Mouse (Mus musculus) adrenal gland, adult (tissue): ENCODE results near the gene Cfap44.

Source experiments
- DNase-seq, 2 experiments: peaks; one replicate each; pipeline ENCODE4 v3.0.0; 2022 to 2023; ENCODE audit warnings: low spot score in 1 of 2; ENCODE audit not compliant: inconsistent age in 2 of 2

Gene Cfap44

GRCm38 (mm10) chr16:44394577-44395243 is at the start of gene Cfap44:
Cfap44 (plus strand) TSS chr16:44394796.
- peak; percentile 73 to 92 for DNase-seq

GRCm38 (mm10) chr16:44347071-44347901 is 47.3 kb upstream of the Cfap44 start, which contains the start of gene Spice1:
Spice1 (plus strand) TSS chr16:44347121.
- DNase-seq: peak; percentile 95 to 98

GRCm38 (mm10) chr16:44349801-44350397 is 44.7 kb upstream of the Cfap44 start:
- no peak for DNase-seq

GRCm38 (mm10) chr16:44356291-44356690 is 38.3 kb upstream of the Cfap44 start:
- DNase-seq: no peak

GRCm38 (mm10) chr16:44357571-44358268 is 36.9 kb upstream of the Cfap44 start:
- DNase-seq: peak; percentile 26 to 50

DNA sequence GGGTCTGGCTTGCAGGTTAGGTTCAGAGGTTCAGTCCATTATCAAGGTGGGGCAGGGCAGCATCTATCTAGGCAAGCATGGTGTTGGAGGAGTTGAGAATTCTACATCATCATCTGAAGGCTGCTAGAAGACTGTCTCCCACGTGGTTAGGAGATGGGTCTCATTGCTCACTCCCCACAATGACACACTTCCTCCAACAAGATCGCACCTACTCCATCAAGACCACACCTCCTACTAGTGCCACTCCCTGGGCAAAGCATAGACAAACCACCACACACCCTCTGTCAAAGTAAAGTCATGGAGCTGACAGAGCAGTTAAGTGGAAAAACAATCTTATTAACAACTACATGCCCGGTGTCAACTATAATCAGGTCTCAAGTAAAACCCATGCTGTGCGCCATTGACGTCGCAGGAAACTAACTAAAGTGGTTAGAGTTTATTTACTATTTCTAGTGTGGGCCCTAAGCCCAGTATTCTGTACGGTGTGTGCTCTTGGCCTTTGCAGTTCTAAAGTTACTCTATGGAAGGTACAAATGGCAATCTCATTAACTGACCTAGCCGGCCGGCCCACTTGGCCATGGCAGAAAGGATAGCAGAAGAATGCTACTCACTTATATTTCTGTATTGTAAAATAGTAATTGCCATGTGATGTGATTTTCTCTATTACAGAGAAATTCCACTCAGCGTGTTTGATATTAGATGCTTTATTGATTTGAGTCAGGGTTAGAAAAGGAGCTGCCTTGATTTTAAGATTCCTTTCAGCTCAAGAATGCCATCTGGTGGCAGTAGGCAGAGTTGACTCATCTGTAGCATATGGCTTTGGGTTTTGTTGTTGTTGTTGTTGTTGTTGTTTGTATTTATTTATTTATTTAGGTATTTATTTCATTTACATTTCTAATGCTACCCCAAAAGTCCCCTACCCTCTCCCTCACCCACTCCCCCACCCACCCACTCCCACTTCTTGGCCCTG is 32.4 kb upstream of the Cfap44 start:
- DNase-seq: peak in 1 of 2 experiments; percentile 74

- no peak for DNase-seq
These were observed 29.1 kb upstream of the Cfap44 start for GRCm38 (mm10) chr16:44365522-44365921.

DNA sequence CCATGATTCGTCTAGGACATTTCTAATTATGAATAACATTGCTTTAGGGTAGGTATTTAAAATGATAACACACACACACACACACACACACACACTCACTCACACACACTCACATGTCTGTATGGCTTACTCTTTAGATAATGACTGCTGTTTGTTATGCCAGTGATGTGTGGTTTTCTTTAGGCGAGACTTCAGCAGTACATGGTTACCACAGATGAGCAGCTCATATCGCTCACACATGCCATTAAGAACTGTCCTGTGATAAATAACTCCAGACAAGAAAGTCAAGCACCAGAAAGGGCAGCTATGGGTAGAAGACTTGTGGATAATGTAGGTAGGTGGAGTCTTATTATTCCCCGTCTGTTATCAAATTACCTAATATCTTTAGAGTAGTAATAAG is 19.1 kb upstream of the Cfap44 start:
- no peak for DNase-seq

DNA sequence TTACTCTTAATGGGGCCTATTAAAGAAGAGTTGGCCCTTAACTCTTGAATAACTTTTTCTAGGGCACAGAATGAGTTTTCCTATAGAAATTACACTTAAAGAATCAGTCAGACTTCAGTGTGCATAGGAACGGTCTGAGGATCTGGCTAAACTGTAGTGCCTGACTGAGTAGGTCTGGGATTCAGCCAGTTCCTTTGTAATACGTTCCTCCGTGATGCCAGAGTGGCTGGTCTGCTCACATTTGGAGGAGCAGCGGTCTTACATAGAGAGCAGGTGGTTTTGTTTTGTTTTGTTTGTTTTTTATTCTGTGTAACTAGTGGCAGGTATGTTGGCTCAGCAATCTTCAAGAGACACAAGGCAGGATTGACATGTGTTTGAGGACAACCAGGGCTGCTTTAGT is 14.6 kb upstream of the Cfap44 start:
- no peak for DNase-seq

GRCm38 (mm10) chr16:44381578-44381977 is 13.0 kb upstream of the Cfap44 start:
- no peak for DNase-seq

- DNase-seq: no peak
These were observed 11.0 kb upstream of the Cfap44 start for GRCm38 (mm10) chr16:44383549-44383948.

- DNase-seq: no peak
These were observed 10.3 kb upstream of the Cfap44 start for GRCm38 (mm10) chr16:44384251-44384650.

DNA sequence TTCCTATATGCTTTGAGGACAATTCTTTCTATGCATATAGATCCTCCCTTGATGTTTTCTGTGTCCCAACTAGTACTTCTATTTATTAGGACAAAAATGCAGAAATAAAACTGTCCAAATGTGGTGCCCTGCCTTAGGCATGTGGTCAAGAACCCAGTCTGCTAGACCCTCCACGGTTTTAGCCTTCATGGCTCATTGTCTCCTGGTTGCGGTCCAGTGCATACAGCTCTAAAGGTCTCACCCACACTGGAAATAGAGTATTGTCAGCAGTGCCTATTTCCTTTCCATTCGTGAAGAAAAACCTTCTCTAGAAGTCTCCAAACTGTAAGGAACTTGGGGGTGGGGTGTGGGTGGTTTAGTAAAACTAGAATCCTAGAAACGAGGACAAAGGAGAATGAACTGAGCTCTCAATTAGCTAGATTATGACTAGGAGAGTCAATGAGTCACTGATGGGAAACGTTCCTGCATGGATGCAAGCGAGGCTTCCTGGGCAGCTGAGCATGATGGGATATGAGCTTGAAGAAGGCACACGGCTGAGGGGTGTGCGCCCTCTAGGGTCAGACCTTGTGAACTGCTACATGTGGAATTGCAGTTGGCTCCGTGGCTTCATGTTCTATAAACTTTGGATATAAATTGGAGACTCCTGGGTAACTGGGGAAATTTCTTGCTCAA is 2.6 kb upstream of the Cfap44 start:
- peak; percentile 65 to 88 for DNase-seq

- DNase-seq: no peak
These were observed 10.3 kb downstream of the Cfap44 start for GRCm38 (mm10) chr16:44404933-44405332.

DNA sequence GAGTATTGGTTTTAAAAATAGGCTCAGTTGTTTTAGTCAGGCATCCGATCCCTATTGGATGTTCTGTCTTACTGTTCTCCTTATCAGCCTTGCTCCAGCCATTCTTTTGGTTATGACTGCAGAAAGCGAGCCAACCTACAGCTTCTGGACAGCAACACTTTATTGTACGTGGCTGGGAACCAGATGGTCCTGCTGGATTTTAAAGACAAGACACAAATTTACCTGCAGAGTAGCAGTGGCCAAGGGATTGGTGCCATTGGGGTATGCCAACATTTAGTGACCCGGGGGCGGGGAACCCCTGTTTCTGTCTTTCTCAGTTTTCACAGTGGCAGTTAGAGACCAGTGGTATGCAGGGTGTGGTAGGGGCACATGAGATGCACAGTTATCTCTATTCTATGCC is 12.6 kb downstream of the Cfap44 start:
- DNase-seq: no peak

DNA sequence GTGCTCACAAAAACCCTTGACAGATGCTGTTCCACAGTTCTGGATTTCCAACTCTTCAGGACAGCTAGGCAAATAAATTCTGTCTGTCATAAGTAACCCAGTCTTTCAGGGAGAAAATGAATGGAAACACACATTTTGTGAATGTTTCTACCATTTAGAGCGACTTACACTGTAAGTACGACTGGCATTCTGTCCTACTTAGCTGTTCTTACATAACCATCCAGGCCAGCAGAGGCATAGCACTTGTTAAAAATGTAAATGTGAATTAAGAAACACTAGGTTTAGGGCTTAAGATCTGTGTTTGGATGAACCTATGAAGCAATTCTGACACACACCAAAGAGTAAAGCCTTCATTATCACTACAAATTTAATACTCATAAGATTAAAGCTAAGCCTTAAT is 13.7 kb downstream of the Cfap44 start:
- no peak for DNase-seq

- no peak for DNase-seq
These were observed 15.6 kb downstream of the Cfap44 start for GRCm38 (mm10) chr16:44410176-44410575.

DNA sequence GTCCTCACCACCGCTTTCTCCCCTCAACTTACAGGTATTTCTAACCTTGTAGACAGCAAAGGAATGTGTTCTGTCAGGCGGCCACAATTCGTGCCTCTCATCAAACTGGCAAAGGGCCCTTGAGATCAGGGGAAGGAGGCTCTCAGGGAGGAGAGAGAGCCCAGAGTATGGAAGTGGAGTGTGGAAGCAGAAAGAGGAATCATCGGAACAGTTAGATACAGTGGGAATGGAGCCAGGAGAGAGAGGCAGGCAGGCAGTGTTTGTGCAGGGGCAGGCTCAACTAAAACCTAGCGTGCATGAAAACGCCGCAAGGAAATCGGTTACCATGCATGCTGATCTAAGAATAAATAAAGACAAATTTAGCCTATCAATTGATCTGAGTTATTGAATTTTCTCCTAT is 23.0 kb downstream of the Cfap44 start:
- no peak for DNase-seq

- DNase-seq: no peak
These were observed 27.1 kb downstream of the Cfap44 start for GRCm38 (mm10) chr16:44421735-44422134.

GRCm38 (mm10) chr16:44423499-44423898 is 28.9 kb downstream of the Cfap44 start:
- DNase-seq: no peak
